Mouse (Mus musculus): ENCODE results near the gene Srrm2.

DNA sequence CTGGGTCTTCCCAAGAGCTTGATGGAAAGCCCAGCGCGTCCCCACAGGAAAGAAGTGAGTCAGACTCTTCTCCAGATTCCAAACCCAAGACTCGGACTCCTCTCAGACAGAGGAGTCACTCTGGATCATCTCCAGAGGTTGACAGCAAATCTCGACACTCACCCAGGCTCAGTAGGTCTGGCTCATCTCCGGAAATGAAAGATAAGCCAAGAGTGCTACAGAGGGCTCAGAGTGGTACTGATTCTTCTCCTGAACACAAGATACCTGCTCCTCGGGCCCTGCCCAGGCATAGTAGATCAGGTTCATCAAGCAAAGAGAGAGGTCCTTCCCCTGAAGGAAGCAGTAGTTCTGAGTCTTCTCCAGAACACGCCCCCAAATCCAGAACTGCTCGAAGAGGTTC, 28.2 kb downstream of the Srrm2 start:
- TF ChIP-seq POLR2A (IDR thresholded peaks at IDR 0.05; ENCODE audit: low read depth, low read length) (no peak), CTCF (IDR thresholded peaks at IDR 0.05; ENCODE audit: extremely low read depth, insufficient read depth, insufficient read length, insufficient replicate concordance) (no peak)

Data from spleen, adult 2 months (tissue).